Comparison of ENCODE assay signal across 8 mouse cellular contexts in the genomic region with DNA sequence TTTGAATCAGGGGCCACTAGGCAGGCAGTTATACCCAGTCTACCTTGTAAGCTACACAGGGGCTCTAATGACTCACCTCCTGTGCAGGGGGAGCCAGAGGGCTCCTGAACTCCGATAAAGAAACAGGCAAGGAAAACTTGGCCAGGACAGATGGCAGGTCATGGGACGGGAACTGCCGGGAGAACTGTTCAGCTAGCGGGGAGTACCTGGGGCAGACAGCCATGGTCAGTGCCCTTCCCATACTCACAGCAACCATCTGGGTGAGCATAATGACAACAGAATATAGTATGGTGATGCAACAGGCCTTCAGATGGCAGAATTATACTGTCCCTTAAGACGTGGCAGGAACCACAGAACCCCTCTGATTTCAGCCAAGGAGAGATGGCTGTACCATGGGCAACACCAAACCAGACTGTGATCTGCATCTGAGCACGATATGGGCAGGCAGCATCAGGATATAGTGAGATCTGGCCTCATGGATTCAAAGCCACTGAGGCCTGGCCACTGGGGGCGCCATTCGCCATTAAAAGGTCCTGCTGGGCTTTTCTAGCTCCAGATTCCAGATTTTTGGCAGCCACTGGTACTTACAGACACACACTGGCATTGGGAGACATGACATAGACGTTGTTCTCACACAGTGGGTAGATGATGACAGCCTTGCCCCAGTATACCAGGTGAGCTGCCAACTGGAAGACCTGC. TPM values are rescaled to one million over a fixed set of nuclear protein-coding genes. Genes with fewer than 3 reads are reported as not detected.
DNase-seq lines count a peak whose midpoint lies in the region; ATAC-seq and TF ChIP-seq lines count a peak whose summit lies in the region.

No protein-coding gene starts in this region.

- H3K4me2 ChIP-seq in forebrain, embryonic 12.5 days: no peak overlapping the region

- ATAC-seq in forebrain, embryonic 12.5 days (ENCODE audit: low FRiP score): no peak

- no peaks in the 10 kb centered on the region for H3K27me3 ChIP-seq in forebrain, embryonic 10.5 days (ENCODE audit: poor library complexity, severe bottlenecking)
- H3K27me3 ChIP-seq in forebrain, embryonic 12.5 days: no peaks in the 10 kb centered on the region
- no peaks in the 10 kb centered on the region for H3K27me3 ChIP-seq in midbrain, embryonic 10.5 days (ENCODE audit: low read depth, poor library complexity, severe bottlenecking)

- 60% methylated on average over 9 of the region's 9 CpGs for WGBS in forebrain, embryonic 10.5 days
- WGBS in forebrain, embryonic 12.5 days: 61% methylated on average over 9 of the region's 9 CpGs
- 65% methylated on average over 9 of the region's 9 CpGs for WGBS in midbrain, embryonic 10.5 days

- no peak for TF ChIP-seq POLR2A in embryonic fibroblast, embryonic 13.5 days (IDR thresholded peaks at IDR 0.05; ENCODE audit: low read depth, low read length)

- H3K36me3 ChIP-seq in forebrain, embryonic 10.5 days (replicated peaks): peaks cover 99% of the 10 kb centered on the region
- H3K36me3 ChIP-seq in forebrain, embryonic 12.5 days (replicated peaks): peaks cover 70% of the 10 kb centered on the region
- H3K36me3 ChIP-seq in midbrain, embryonic 10.5 days: peaks cover 100% of the 10 kb centered on the region

- peak; percentile 52 for DNase-seq in forebrain, embryonic 10.5 days (ENCODE audit: extremely low spot score, low spot score)
- peak; percentile 59 for DNase-seq in urinary bladder, postnatal 14 days (ENCODE audit: low spot score)
- DNase-seq in urinary bladder, adult 18-20 months (ENCODE audit: low spot score in 2 of 2): no peak
- DNase-seq in kidney, postnatal 14 days: peak; percentile 71
- DNase-seq in midbrain, embryonic 10.5 days (ENCODE audit: low spot score): peak; percentile 54
- DNase-seq in thymus, postnatal 4 days: peak; percentile 74

- no peak overlapping the region for H3K4me3 ChIP-seq in forebrain, embryonic 10.5 days
- no peak overlapping the region for H3K4me3 ChIP-seq in forebrain, embryonic 12.5 days (replicated peaks)
- no peak overlapping the region for H3K4me3 ChIP-seq in embryonic fibroblast, embryonic 13.5 days (ENCODE audit: insufficient read depth, low read length)
- no peak overlapping the region for H3K4me3 ChIP-seq in midbrain, embryonic 10.5 days

- peak; percentile 34; the same call in 1 of the 2 replicates for TF ChIP-seq CTCF in embryonic fibroblast, embryonic 13.5 days (IDR thresholded peaks at IDR 0.05; ENCODE audit: borderline replicate concordance, insufficient read depth, low read length)

- no peaks in the 10 kb centered on the region for H3K9me3 ChIP-seq in forebrain, embryonic 10.5 days
- H3K9me3 ChIP-seq in forebrain, embryonic 12.5 days: no peaks in the 10 kb centered on the region
- H3K9me3 ChIP-seq in midbrain, embryonic 10.5 days (replicated peaks): no peaks in the 10 kb centered on the region

- no peak overlapping the region for H3K9ac ChIP-seq in forebrain, embryonic 12.5 days

- H3K27ac ChIP-seq in forebrain, embryonic 10.5 days: no peak overlapping the region
- no peak overlapping the region for H3K27ac ChIP-seq in forebrain, embryonic 12.5 days
- H3K27ac ChIP-seq in embryonic fibroblast, embryonic 13.5 days (ENCODE audit: insufficient read depth, low read length): no peak overlapping the region
- H3K27ac ChIP-seq in midbrain, embryonic 10.5 days (replicated peaks): no peak overlapping the region

- no peaks in the 10 kb centered on the region for H3K4me1 ChIP-seq in forebrain, embryonic 10.5 days
- peaks cover 7% of the 10 kb centered on the region; the same call in 1 of the 2 replicates for H3K4me1 ChIP-seq in forebrain, embryonic 12.5 days
- H3K4me1 ChIP-seq in embryonic fibroblast, embryonic 13.5 days (ENCODE audit: control insufficient read depth, insufficient read depth, low read length): no peaks in the 10 kb centered on the region
- H3K4me1 ChIP-seq in midbrain, embryonic 10.5 days: no peaks in the 10 kb centered on the region

RNA-seq across cellular contexts. Expression of a gene that starts 10.6 kb away (rescaled TPM):
- polyA plus RNA-seq in forebrain, embryonic 10.5 days (2016; fragmentation: Nextera tagmentation; extraction: Ambion mirVana): 31.0 and 31.2 TPM in 2 replicates
- 25.0 and 29.3 TPM in 2 replicates for polyA plus RNA-seq in forebrain, embryonic 12.5 days (2016; fragmentation: Nextera tagmentation; extraction: Ambion mirVana)
- 20.7 and 21.2 TPM in 2 replicates for polyA plus RNA-seq in embryonic fibroblast, embryonic 13.5 days (2011; ENCODE audit: insufficient read length, low read depth, missing spikeins)
- 30.6 and 32.0 TPM in 2 replicates for polyA plus RNA-seq in midbrain, embryonic 10.5 days (2016; fragmentation: Nextera tagmentation; extraction: Ambion mirVana)

RNA-seq across cellular contexts. Expression of a gene that starts 14.8 kb away (rescaled TPM):
- polyA plus RNA-seq in forebrain, embryonic 10.5 days (2016; fragmentation: Nextera tagmentation; extraction: Ambion mirVana): 21.9 and 22.9 TPM in 2 replicates
- 18.3 and 19.1 TPM in 2 replicates for polyA plus RNA-seq in forebrain, embryonic 12.5 days (2016; fragmentation: Nextera tagmentation; extraction: Ambion mirVana)
- polyA plus RNA-seq in embryonic fibroblast, embryonic 13.5 days (2011; ENCODE audit: insufficient read length, low read depth, missing spikeins): 45.9 and 49.1 TPM in 2 replicates
- 25.1 and 26.2 TPM in 2 replicates for polyA plus RNA-seq in midbrain, embryonic 10.5 days (2016; fragmentation: Nextera tagmentation; extraction: Ambion mirVana)

RNA-seq across cellular contexts. Expression of a gene that starts 30.6 kb away (rescaled TPM):
- 48.3 and 48.6 TPM in 2 replicates for polyA plus RNA-seq in forebrain, embryonic 10.5 days (2016; fragmentation: Nextera tagmentation; extraction: Ambion mirVana)
- 50.2 and 50.9 TPM in 2 replicates for polyA plus RNA-seq in forebrain, embryonic 12.5 days (2016; fragmentation: Nextera tagmentation; extraction: Ambion mirVana)
- 43.1 and 49.4 TPM in 2 replicates for polyA plus RNA-seq in embryonic fibroblast, embryonic 13.5 days (2011; ENCODE audit: insufficient read length, low read depth, missing spikeins)
- 42.6 and 45.3 TPM in 2 replicates for polyA plus RNA-seq in midbrain, embryonic 10.5 days (2016; fragmentation: Nextera tagmentation; extraction: Ambion mirVana)

RNA-seq across cellular contexts. Expression of a gene that starts 31.6 kb away (rescaled TPM):
- 118 and 120 TPM in 2 replicates for polyA plus RNA-seq in forebrain, embryonic 10.5 days (2016; fragmentation: Nextera tagmentation; extraction: Ambion mirVana)
- 61.4 and 62.7 TPM in 2 replicates for polyA plus RNA-seq in forebrain, embryonic 12.5 days (2016; fragmentation: Nextera tagmentation; extraction: Ambion mirVana)
- polyA plus RNA-seq in embryonic fibroblast, embryonic 13.5 days (2011; ENCODE audit: insufficient read length, low read depth, missing spikeins): 20.4 and 21.6 TPM in 2 replicates
- 94.7 and 107 TPM in 2 replicates for polyA plus RNA-seq in midbrain, embryonic 10.5 days (2016; fragmentation: Nextera tagmentation; extraction: Ambion mirVana)

RNA-seq across cellular contexts. Expression of a gene that starts 36.8 kb away (rescaled TPM):
- polyA plus RNA-seq in forebrain, embryonic 10.5 days (2016; fragmentation: Nextera tagmentation; extraction: Ambion mirVana): not detected in 2 replicates
- not detected in 2 replicates for polyA plus RNA-seq in forebrain, embryonic 12.5 days (2016; fragmentation: Nextera tagmentation; extraction: Ambion mirVana)
- not detected in 2 replicates for polyA plus RNA-seq in embryonic fibroblast, embryonic 13.5 days (2011; ENCODE audit: insufficient read length, low read depth, missing spikeins)
- polyA plus RNA-seq in midbrain, embryonic 10.5 days (2016; fragmentation: Nextera tagmentation; extraction: Ambion mirVana): 0.05 TPM in 1 of 2 replicates, not detected in the other

Comparison
In these comparisons a context has a peak if more than half of its experiments do, and no peak if none do; other contexts are left out.
1. DNase-seq: peak in forebrain, embryonic 10.5 days (single experiment), urinary bladder, postnatal 14 days (single experiment), kidney, postnatal 14 days (single experiment), midbrain, embryonic 10.5 days (single experiment) and thymus, postnatal 4 days (single experiment); none in urinary bladder, adult 18-20 months (0 of 2).